Mouse (Mus musculus) kidney, postnatal 14 days (tissue): ENCODE data around the gene Figla.
"Not testable (repeated sequence)": the region's sequence is repeated elsewhere in the genome, so short reads cannot be mapped to it uniquely, and the experiment has no call there.

ENCODE experiments used
- DNase-seq: peaks from one replicate; pipeline ENCODE4 v3.0.0; 2022; ENCODE audit warnings: mixed read lengths

Figla gene

DNA sequence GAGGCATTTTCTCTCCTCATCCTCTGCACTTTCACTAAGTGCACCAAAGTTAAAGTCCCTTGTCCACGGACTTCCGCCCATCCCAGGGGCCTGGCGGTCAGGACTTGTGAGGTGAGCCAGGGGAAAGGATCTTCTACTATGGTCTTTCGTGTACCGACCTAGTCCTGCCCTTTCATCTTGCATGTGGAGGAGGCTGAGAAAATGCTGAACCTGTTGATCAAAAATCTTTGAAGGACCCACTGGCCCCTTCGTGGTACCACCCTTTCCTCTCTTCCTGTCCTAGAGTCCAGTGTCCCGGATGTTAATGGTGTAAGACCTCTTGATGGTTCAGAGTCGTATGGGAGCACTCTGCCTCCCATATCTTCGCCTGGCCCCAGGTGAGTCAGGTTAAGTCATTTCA, at the start of gene Figla:
Figla (plus strand) TSS at position 301 of the 400 bp plus-strand sequence.
- no peak for DNase-seq

DNA sequence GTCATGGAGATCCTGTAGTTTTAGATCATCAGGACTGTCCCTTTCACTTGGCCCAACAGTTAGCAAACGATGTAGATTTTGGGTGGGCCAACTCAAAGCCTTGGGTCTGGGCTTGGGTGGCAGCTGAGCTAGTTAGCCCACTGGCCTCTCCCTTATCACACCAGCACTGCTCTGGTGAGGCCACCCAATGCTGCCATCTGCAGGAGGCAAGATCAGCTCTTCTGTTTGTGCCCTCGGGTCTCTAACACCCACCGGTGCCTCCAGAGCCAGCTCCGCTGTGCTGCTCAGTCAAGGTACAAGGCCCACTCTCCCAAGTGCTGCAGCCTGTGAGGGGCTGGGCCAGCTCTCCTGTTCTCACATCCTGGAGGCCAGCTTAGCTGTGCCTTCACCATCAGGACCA, 49.3 kb upstream of the Figla start:
- no peak for DNase-seq

DNA sequence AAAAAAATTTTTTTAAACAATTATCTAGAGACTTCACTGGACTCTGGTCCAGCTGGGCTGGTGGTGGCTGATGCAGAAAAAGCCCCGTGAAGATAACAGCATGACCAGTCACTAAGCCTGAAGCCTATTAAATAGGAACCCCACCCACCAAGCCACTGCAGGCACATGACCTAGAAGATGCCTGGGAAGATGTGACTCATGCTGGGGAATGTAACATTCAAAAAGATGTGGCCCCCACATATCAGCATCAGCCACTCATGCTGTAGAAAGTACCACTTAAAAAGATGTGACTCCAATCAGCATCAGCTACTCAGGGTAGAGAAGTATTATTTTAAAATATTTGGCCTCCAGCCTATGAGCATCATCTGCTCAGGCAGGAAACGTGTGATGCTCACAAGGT, 46.1 kb upstream of the Figla start:
- no peak for DNase-seq

DNA sequence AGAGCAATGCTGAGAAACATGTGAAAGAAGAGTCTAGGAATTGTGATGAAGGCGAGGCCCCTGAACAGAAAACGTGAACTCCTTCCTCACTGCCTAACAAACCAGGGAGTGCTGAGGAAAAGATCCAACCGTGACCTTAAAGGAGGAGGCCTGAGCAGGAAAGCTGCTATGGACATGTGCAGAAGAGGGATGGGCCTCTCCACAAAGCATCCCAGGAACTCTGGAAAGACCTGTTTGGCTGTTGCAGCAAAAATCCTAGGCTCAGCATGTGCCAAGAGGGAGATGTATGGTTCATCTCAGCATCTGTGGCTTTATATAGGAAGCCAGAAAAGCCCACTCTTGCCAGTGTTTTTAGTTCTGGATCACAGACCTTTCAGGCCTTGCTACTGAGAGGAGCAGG, 43.3 kb upstream of the Figla start:
- no peak for DNase-seq

DNA sequence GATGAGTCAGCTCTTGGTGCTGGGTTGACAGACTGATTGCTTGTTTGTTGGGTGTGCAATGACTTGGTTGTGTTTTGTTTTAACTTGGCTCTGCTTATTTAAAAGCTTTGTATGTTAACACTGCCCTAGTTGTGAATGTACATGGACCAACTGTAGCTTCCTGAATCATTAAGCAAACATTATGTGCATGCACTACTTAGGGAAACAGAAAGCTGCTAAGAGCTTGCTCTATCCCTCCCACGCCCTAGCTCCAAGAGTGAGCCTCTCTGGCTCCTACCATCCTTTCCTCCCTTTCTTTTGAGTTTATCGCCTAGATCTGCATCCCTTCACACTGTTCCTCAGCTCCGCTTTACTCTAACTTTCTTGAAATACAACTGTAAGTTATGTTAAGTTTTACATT, 42.6 kb upstream of the Figla start:
- no peak for DNase-seq

DNA sequence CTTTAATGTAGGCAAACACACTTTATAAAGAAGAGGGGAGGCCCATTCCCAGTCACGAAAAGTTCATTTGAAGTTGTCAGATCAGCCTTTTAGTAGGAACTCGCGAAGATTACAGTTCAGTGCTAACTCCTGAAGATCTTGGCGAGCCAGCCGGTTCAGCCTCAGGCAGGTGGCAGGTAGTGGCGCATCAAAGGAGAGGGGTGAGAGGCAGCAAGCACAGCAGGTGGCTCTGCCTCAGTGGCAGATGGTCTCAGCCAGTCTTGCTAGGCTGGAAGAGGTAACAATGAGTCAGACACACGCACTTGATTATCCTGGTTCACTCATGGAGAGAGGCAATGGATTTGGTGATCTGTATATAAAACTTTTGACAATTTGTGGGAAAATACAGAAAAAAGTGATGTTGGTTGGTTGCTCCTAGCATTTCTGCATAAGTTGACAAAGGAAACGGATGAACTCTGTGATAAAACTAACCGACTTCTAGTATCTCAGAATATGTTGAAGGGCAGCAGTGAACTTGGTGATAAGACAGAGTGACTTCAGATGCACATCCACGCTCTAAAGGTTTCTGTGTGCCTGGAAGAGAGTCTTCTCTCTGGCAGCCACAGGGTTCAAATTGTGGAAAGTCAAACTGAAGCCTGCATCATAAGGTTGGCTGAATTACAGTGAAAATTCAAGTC, 40.9 kb upstream of the Figla start:
- DNase-seq: no peak

DNA sequence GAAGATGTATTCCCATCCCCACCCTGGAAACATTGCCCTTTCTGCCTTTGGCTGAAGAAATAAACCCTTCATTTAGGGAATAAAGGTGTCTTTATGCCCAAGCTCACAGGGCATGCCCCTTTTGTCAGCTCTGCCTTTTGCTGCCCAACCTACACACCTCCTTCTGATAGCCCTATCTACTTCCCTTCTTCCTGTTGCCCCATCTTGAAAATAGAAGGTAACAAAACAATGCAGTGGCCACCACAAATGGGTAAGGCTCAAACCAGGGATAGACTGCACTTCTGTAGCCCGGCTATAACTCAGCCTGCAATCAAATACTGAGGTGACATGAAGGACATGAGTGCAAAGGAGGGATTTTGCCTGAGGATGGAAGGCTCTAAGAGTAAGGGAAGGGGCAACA, 40.2 kb upstream of the Figla start:
- no peak for DNase-seq

DNA sequence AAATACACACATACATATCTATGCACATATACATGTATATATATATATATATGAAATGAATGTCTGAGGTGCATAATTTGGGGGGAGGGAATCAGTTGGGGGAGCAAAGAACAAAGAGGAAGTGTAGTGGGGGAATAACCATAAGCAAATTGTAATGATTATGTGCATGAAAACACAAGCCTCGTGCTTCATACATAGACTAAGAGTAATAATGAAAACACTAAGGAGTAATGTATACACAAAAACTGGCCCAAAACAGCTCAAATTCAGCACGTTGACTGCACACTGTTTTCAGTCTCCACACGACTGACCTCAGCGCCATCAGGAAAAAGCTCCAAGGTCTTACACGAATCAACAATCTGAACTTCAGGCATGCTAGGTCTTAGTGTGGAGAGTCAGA, 39.7 kb upstream of the Figla start:
- no peak for DNase-seq

DNA sequence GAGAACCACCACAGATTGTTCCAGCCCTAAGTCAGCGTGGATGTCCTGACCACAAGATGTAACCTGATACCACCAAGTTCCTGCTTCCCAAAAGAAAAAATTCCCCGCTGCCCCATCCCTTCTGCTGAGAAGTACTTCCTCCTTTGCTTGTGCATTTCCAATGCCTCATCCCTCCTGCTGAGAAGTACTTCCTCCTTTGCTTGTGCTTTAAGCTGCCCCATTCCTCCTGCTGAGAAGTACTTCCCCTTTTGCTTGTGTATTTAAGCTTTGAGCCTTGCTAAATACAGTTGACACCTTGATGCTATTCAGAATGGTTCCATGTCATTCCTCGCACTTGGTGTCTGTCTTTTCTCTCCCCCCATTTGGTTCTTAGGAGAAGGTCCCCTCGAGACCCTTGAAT, 37.2 kb upstream of the Figla start:
- not testable (repeated sequence) for DNase-seq

DNA sequence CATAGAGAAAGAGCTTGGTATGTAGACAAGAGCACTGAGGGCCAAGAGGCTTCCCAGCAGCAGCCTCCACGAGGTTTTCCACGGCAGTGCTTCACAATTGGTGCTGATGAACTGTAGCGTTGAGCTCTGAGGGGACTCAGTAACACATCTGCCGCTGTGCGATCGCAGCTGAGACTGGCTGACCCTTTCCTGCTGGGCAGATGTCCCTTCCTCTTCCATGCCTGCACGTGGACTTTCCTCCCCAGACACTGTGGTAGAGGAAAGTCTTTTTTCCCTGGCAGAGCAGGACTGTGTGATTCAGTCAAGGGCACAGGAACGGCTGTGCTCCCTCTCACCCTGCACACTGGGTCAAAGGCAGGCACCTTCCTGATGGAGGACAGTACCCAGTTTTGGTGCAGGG, 31.6 kb upstream of the Figla start:
- no peak for DNase-seq

- not testable (repeated sequence) for DNase-seq
Measured at GRCm38 (mm10) chr6:85989570-85989969, 26.4 kb upstream of the Figla start.

DNA sequence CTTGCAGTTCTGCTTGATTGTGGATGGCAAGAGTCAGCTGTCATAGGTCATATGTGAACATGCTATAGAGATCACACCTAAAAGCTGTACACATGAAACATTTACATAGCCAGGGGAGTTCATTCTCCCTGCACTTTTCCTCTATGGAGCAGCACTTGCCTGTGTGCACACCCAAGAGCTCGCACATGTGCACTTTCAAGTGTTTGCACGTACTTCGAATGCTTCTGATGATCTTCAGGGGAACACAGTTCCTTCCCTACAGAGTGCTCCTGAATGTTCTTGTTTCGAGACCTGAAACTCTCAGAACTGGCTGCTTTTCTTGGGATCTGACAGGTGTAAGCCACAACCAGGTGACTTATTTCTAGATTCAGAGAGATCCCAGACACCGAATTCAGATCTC, 25.2 kb upstream of the Figla start:
- DNase-seq: not testable (repeated sequence)

DNA sequence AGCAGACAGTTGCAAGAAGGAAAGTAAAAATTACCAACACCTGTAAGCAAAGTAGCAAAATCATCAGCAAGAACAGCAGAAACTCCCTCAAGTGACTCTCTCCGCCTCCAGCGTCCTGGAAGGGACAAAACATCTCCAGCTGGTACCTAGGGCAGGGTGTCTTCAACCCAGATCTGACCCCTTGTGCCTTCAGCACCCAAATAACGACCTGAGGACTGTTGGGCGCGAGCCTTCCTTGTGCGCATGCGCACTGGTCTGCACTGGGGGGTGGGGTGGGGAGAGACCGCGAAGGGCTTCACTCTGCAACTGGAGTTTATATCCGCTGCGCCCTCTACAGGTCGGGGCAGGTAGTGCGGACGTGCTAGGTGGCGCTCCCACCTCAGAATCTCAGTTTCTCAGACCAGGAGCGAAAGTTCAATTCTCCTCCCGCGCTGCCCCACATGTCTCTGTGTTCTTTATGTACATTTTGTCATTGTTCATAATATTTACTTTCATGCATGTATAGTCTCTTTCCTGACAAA, 12.5 kb upstream of the Figla start:
- no peak for DNase-seq

GRCm38 (mm10) chr6:86004271-86005148, 11.5 kb upstream of the Figla start:
- peak; percentile 79 for DNase-seq

DNA sequence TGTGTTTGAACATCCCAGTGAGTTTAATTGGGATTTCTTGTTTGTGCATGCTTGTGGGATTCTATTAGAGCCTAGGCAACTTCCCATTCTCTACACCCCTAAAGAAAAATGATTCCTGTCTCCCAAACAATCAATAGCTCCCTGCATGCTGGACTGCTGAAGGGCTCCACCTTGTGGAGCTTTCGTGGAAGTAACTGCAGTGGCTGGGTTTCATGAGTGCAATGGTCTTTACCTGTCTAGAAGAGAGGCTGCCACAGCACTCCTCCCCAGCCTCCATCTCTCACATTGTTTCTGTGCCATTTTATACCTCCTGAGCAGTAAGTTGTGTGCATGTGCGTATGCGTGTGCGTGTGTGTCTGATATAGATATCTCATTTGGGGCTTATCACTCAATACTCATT, 6.0 kb upstream of the Figla start:
- peak; percentile 73 for DNase-seq

DNA sequence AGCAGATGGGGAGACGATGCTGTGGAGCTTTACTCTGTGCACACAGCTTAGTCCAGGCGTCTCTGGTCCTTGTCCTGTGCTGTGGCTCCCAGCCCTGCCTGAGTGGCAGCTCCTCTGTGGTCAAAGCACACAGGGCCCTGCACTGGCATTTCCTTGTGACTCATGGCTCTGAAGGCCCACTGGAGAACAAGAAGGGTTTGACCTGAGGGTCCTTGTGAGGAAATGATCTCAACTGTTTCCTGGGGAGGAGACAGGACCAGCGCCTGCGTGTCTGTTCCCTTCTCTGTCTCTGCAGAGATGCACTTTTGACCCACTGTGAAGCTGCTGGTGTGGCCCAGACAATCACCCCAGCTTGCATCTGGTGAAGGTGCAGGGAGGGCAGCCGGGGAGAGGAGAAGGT, 1.2 kb upstream of the Figla start:
- peak; percentile 37 for DNase-seq

DNA sequence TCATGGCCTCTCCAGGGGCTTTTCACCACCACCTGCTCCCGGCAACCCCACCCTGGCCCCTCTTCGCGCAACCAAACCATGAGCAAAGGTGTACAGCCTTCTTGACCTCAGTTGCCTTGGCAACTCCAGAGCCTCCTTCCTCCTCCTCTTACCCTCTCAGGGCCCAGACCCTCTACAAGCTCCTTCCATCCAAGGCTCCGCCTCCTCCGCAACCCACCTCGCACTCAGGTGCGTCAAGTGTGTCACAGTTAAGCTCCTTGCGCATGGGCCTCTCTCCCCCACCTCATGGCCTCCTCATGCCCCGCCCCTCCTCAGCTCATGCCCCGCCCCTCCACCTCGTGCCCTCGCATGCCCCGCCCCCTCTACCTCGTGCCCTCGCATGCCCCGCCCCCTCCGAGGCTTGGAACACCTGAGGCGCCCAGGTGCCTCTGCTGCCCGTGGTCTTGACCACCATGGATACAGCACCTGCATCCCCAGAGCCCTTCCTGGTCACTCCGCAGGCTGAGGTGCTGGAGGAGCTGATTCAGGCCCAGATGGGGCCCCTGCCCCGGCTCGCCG, 901 bp downstream of the Figla start:
- no peak for DNase-seq

DNA sequence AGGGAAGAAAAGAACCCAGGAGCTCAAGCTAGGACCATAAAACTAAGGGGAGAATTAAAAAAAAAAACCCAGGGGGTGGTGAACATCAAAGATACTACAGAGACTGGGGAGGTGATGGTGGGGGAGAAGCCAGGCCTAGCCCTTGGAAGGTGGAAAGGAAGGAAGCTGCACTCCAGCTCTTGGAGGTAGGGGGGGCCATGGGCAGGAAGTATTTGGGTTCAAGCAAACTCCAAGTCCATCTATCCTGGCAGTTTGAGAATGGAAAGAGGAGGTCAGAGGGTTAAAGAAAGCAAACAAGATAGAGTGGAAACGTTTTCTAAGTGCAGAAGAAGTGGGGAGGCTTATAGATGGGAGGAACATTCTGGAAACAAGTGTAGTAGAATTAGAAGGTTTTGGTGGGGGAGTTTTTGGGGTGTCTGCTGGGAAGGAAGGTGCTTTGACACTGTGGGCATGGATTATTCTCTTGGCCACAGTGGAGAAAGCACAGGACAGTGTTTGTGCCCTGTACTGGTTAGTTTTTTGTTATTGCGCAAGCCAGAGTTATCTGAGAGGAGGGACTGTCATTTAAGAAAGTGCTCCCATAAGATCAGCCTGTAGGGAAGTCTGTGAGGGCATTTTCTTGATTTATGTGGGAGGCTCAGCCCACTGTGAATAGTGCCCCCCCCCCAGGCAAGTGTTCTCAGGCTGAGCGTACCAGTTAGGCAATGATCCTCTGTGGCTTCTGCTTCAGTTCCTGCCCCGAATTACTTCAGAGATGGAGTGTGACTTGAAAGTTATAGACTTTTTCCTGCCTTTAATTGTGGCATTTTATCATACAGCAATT, 3.7 kb downstream of the Figla start:
- DNase-seq: no peak

GRCm38 (mm10) chr6:86020948-86021347, 5.0 kb downstream of the Figla start:
- DNase-seq: peak; percentile 15

- DNase-seq: no peak
Measured at GRCm38 (mm10) chr6:86026632-86027292, 10.8 kb downstream of the Figla start.

GRCm38 (mm10) chr6:86028150-86028549, 12.2 kb downstream of the Figla start:
- no peak for DNase-seq

GRCm38 (mm10) chr6:86028601-86029322, 12.8 kb downstream of the Figla start, which contains the start of gene Add2:
Gene Add2 (plus strand): TSS chr6:86028681.
- peak; percentile 19 for DNase-seq
